Mouse (Mus musculus): Measurements from ENCODE around the gene Car5b. TPM values are rescaled to one million over a fixed set of nuclear protein-coding genes. Genes with fewer than 3 reads are reported as not detected.

The Car5b gene
- polyA plus RNA-seq, 1 experiment from 2014 or later: 0.24 TPM

DNA sequence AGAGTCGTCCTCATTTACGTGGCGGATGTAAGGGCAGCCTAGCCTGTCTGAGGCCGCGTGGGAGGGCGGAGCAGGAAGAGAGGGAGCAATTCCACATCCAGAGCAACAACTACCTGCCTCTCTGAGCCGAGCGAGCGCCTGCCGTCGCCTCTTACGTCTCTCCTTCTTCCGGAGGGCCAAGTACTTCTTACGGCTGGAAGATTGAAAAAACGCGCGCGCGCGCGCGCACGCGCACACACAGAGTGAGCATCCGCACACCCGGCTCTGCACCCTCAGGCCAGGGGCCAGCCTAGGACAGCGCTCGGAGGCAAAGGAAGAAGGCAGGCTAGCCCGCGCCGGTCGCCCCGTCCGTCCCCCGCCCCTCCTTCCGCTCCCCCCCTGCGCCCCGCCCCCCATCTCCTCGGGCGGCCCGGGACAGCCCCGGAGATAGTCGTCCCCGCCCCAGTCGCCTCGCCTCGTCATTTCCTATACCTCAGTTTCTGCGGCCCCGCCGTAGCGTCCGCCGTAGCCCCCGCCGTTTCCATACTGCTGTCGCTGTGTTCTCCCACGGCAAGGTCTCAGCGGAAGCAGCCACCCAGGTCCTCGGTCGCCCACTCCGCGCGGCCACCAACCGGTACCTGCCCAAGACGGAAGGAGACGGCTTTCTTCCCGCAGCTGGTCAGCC is 69.9 kb downstream of the Car5b start:
- H3K27ac ChIP-seq (replicated peaks): peak overlapping the region; percentile 92
- peak; percentile 93 for ATAC-seq (ENCODE audit: low FRiP score, low read depth)
- H3K4me2 ChIP-seq (replicated peaks): peak overlapping the region; percentile 58
- H3K4me3 ChIP-seq: peak overlapping the region; percentile 65
- H3K27me3 ChIP-seq: peaks cover 10% of the 10 kb centered on the region; the same call in 1 of the 2 replicates
- no peaks in the 10 kb centered on the region for H3K9me3 ChIP-seq
- H3K9ac ChIP-seq (replicated peaks): peak overlapping the region; percentile 62
- peaks cover 7% of the 10 kb centered on the region; the same call in 1 of the 2 replicates for H3K36me3 ChIP-seq
- 20% methylated on average over 57 of the region's 67 CpGs for WGBS
- H3K4me1 ChIP-seq: 0 out of 2 replicates have a peak, but pooled peaks cover 4% of the 10 kb centered on the region

DNA sequence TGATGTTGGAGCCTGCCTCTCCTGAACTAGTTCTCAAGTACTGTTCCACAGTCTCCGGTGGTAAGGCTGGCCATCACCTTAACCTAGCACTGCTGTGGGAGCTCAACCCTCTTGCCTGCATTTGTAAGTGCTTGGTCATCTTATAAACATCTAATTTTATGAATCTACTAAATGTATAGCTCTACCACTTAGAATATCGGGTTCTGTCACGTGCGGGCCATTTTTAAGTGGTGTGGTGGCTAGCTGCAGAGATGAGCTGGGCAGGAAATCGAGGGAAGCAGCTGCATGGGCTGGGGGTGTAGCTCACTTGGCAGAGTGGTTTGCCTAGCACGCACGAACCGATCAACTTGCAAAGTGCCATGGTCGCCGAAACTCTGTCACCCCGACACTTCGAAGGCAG is 70.4 kb downstream of the Car5b start:
- peak overlapping the region; percentile 62 for H3K9ac ChIP-seq (replicated peaks)
- H3K9me3 ChIP-seq: no peaks in the 10 kb centered on the region
- peaks cover 10% of the 10 kb centered on the region; the same call in 1 of the 2 replicates for H3K27me3 ChIP-seq
- peaks cover 7% of the 10 kb centered on the region; the same call in 1 of the 2 replicates for H3K36me3 ChIP-seq
- WGBS: 40% methylated on average over 12 of the region's 12 CpGs
- H3K4me3 ChIP-seq: peak overlapping the region; percentile 65
- H3K27ac ChIP-seq (replicated peaks): peak overlapping the region; percentile 92
- 0 out of 2 replicates have a peak, but pooled peaks cover 4% of the 10 kb centered on the region for H3K4me1 ChIP-seq
- peak overlapping the region; percentile 58 for H3K4me2 ChIP-seq (replicated peaks)
- ATAC-seq (ENCODE audit: low FRiP score, low read depth): 0 out of 2 replicates have a peak, but pooled peaks have one; percentile 3

DNA sequence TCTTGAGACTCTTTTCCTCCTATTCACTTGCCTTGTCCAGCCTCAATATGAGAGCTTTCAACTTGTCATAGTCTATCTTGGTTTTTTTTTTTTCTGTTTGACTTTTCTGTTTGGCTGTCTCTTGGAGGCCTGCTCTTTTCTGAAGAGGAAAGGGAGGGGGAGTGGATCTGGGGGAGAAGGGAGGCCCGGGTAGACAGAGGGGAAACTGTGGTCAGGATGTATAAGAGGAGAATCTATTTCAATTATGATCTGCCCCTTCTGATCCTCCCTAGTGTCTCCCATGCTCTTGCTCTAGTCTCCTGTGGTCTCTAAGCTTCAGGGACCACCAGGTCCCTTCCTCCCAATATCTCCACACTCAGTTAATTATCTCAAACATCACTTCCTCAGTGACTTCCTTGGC is 76.2 kb downstream of the Car5b start:
- Histone ChIP-seq H3K4me2 (replicated peaks) (no peak overlapping the region), H3K4me1 (no peaks in the 10 kb centered on the region), H3K27me3 (0 out of 2 replicates have a peak, but pooled peaks cover under 1% of the 10 kb centered on the region), H3K9me3 (no peaks in the 10 kb centered on the region), H3K9ac (replicated peaks) (no peak overlapping the region), H3K4me3 (no peak overlapping the region), H3K36me3 (peaks cover 22% of the 10 kb centered on the region), H3K27ac (replicated peaks) (no peak overlapping the region)
- no peak for ATAC-seq (ENCODE audit: low FRiP score, low read depth)
- no CpG with 5 or more reads among the region's 1 CpGs for WGBS

DNA sequence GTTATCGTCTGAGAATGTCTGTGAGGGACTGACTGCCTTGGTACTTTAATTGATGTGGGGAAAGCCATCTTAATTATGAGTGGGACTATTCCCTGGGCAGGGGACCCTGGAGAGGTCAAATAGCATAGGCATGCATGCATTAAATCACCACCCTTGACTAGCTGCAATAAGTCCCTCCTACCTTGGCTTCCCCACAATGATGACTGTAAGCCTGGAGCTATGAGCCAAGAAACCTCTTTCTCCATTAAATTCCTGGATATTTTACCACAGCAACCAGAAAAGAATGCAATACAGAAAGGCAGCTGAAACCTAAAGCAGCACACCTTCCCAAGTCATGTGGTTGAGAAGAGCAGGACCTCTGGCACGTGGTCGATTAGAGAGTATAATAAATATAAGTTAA is 83.4 kb downstream of the Car5b start:
- 94% methylated on average over 3 of the region's 3 CpGs for WGBS
- H3K36me3 ChIP-seq: peaks cover 29% of the 10 kb centered on the region; the same call in 1 of the 2 replicates

DNA sequence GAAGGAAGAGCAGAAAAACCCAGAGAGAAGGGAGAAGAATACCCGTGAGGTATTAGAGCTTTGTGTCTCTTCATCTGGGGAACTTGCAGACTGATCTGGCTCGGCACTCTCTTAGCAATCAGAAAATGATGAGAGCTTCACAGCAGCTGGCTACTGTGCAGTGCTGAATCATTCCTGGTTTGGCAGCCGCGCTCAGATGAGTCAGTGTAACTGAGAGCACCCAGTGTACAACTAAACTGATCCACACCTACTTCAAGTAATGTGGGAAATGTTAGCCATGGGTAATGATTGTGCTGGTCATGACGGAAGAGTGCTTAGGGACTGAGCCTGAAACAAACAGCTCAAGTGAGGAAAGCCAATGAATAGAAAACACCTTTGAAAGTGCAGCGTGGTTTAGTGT is 89.2 kb downstream of the Car5b start:
- Histone ChIP-seq H3K36me3 (peaks cover 16% of the 10 kb centered on the region; the same call in 1 of the 2 replicates), H3K27ac (replicated peaks) (no peak overlapping the region), H3K27me3 (peaks cover 20% of the 10 kb centered on the region), H3K9me3 (no peaks in the 10 kb centered on the region), H3K4me3 (no peak overlapping the region), H3K4me2 (replicated peaks) (no peak overlapping the region), H3K9ac (replicated peaks) (no peak overlapping the region), H3K4me1 (no peaks in the 10 kb centered on the region)
- no peak for ATAC-seq (ENCODE audit: low FRiP score, low read depth)
- 93% methylated on average over 6 of the region's 6 CpGs for WGBS

More for the DNA sequence above, 83.4 kb downstream of the Car5b start:
- Histone ChIP-seq H3K4me1 (no peaks in the 10 kb centered on the region), H3K27ac (replicated peaks) (no peak overlapping the region), H3K4me3 (no peak overlapping the region), H3K9me3 (no peaks in the 10 kb centered on the region), H3K4me2 (replicated peaks) (no peak overlapping the region), H3K27me3 (peaks cover 6% of the 10 kb centered on the region), H3K9ac (replicated peaks) (no peak overlapping the region)
- no peak for ATAC-seq (ENCODE audit: low FRiP score, low read depth)

DNA sequence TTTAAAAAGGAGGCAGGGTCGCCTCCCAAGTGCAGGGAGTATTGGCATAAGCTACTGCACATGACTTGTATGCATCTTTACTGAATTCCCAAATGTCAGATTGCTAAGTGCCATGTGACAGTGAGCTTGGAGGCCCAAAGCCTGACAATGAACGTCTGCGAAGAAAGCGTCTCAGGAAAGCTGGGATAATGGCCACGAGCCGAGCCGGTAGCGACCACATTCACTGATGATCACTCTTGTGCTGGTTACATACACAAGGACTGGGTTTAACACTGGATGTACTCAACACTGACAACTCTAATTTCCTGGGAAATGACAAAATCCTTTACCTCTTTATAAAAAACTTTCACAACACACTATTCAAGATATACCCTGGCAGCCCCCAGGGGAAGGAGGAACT is 93.1 kb downstream of the Car5b start:
- no peak overlapping the region for H3K4me2 ChIP-seq (replicated peaks)
- H3K9me3 ChIP-seq: no peaks in the 10 kb centered on the region
- H3K4me3 ChIP-seq: no peak overlapping the region
- no peaks in the 10 kb centered on the region for H3K4me1 ChIP-seq
- no peak overlapping the region for H3K9ac ChIP-seq (replicated peaks)
- WGBS: 83% methylated on average over 8 of the region's 8 CpGs
- H3K27ac ChIP-seq (replicated peaks): no peak overlapping the region
- ATAC-seq (ENCODE audit: low FRiP score, low read depth): no peak
- peaks cover 14% of the 10 kb centered on the region for H3K27me3 ChIP-seq
- H3K36me3 ChIP-seq: 0 out of 2 replicates have a peak, but pooled peaks cover 4% of the 10 kb centered on the region

DNA sequence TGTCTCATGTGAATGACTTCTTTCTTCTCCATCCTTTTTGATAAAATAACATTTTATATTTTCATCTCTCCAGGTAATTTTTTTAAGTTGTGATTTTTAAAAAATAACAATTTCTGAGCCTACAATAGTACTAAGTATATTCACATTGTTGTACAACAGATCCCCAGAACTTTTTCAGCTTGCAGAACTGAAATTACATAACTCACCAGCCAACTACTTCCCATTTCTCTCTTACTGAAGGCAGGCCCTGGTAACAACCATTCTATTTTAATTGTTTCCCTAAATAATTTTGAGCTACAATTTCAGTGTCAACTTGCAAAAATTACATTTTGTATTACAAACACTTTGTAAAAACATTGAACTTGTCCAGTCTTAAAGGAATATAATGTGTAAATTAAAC is 98.2 kb downstream of the Car5b start:
- ATAC-seq (ENCODE audit: low FRiP score, low read depth): no peak
- H3K36me3 ChIP-seq: no peaks in the 10 kb centered on the region
- H3K9me3 ChIP-seq: no peaks in the 10 kb centered on the region
- peaks cover 4% of the 10 kb centered on the region; the same call in 1 of the 2 replicates for H3K27me3 ChIP-seq
- no peak overlapping the region for H3K4me2 ChIP-seq (replicated peaks)
- no peak overlapping the region for H3K4me3 ChIP-seq
- H3K27ac ChIP-seq (replicated peaks): no peak overlapping the region
- H3K4me1 ChIP-seq: no peaks in the 10 kb centered on the region
- no peak overlapping the region for H3K9ac ChIP-seq (replicated peaks)

Other genes starting within 250 kb of the Car5b start
- 46.0 and 47.9 TPM in 2 replicates for gene Ap1s2, start 119.0 kb downstream of the Car5b start, polyA plus RNA-seq (2016; fragmentation: Nextera tagmentation; extraction: Ambion mirVana)
- 70.3 and 74.3 TPM in 2 replicates for gene Zrsr2, start 69.3 kb downstream of the Car5b start, polyA plus RNA-seq (2016; fragmentation: Nextera tagmentation; extraction: Ambion mirVana)
- gene Siah1b, start 48.5 kb upstream of the Car5b start, polyA plus RNA-seq (2016; fragmentation: Nextera tagmentation; extraction: Ambion mirVana): 40.1 and 41.4 TPM in 2 replicates
- gene Cltrn, start 60.8 kb upstream of the Car5b start, polyA plus RNA-seq (2016; fragmentation: Nextera tagmentation; extraction: Ambion mirVana): not detected in 2 replicates
- not detected in 2 replicates for gene Ace2, start 111.3 kb upstream of the Car5b start, polyA plus RNA-seq (2016; fragmentation: Nextera tagmentation; extraction: Ambion mirVana)
- gene Bmx, start 230.2 kb upstream of the Car5b start, polyA plus RNA-seq (2016; fragmentation: Nextera tagmentation; extraction: Ambion mirVana): 0.54 and 0.96 TPM in 2 replicates
- gene Pir, start 241.4 kb upstream of the Car5b start, polyA plus RNA-seq (2016; fragmentation: Nextera tagmentation; extraction: Ambion mirVana): 4.7 and 6.2 TPM in 2 replicates